Mouse (Mus musculus) bone marrow macrophage, adult 2 months (primary cell): ENCODE data around the gene Wbp2.

Experiments
- CTCF ChIP-seq: IDR thresholded peaks from 2 replicates; pipeline ENCODE4 v1.5.1; 2012; ENCODE audit warnings: low read depth, mild to moderate bottlenecking, low read length, moderate library complexity
- POLR2A ChIP-seq: IDR thresholded peaks from 2 replicates; pipeline ENCODE4 v1.6.1; 2012; ENCODE audit warnings: mild to moderate bottlenecking, low read depth, low read length, borderline replicate concordance

DNA sequence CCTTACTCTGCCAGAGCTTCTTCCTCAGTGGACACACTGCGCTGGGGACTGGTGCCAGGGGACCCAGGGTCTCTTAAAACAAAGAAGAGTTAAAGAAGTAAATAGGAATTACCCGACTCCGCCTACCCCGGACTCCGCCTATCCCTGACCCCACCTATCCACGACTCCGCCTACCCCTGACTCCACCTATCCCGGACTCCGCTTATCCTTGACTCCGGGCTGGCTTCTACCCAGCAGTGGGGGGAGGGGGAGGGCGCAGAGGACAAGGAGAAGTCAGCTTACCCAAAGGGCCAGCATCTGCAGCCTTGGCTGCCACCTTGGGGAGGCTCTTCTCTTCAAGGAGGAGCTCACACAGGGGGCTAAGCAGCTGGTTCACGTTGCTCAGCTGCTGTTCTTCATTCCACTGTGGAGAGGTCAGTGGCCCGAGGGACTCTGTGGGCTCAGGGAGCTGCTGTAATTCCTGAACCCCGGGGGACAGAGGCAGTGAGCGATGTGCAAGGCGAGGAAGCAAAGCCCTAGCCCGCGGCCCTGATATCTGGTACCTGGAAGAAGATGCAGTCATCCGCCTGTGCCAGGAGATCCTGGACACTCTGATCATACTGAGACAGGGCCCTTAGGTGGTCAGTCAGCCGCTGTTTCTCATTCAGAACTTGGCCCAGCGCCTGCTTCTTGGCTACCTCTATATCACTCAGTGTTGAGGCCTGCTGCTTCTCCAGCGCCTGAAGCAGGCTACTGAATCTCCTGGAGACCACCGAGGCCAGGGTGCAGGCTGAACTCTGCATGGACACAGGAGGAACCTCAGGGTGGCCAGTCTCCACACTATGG is 40.6 kb upstream of the Wbp2 start, which contains the start of gene Trim47:
- TF ChIP-seq CTCF, result no peak
- TF ChIP-seq POLR2A, result no peak
